Mouse (Mus musculus) cerebellum, postnatal 36 days (tissue): Measurements from ENCODE around the gene Ncoa3.

Source experiments
- DNase-seq, 2 experiments: peaks; one replicate each; pipeline ENCODE4 v3.0.0; 2021 to 2022; ENCODE audit warnings: mixed read lengths in 2 of 2

Gene Ncoa3

DNA sequence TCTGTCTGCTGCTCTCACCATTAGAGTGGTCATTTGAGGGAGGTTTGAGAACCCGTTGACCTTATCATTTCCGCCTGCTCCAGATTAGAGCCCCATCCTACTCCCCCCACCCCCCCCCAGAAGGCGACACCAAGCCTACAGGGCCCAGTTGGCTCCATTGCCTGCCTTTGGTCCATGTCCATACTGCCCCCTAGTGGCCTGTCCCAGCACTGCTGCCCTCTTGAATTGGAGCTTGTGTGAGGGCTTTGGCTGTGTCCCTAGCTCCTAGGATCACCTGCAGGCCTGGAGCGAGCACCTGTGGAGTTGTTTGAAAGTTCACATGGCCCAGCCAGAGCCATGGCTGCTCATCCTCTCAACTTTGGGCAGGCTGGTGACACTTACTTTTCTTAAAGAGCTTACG lies 89.8 kb downstream of the Ncoa3 start:
- peak; percentile 70 for DNase-seq

DNA sequence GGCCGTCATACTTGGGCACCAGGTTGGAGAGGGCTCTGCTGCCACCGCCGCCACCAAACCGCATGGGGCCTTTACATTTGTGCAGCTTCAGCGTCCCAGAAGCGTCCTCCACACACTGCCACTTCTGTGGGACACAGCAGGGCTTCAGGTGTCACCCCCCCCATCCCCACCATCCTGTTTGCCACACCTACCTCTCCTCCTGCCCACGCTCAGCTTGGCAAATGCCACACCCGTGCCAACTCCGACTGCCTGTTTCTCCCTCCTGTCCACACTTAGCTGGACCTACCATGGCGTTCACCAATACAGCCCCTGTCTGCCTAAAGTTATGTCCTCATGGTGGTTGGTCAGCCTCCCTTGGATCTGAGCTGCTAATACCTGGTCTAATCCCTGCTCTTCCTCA lies 90.2 kb downstream of the Ncoa3 start:
- no peak for DNase-seq

DNA sequence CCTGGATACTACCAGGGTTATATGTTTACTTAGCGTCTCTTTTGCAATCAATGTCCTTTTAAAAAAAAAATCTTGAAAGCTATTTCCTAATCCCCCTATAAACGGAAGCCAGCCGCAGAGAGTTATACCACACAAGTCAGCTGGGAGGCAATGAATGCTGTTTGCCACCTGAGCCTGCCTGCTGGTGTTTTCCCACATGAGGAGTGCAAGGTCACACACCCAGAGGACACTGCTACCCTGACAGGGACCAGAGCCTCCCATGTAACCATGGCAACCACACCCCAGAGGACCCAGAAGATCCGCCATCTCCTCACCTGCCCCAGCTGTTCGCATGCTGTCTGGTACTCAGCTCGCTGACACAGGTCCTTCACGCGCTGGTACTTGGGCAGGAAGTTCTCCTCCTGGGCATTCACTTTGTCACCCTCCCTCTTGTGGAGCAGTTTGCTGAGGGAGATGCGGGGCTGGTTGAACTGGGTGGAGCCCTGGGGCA lies 91.2 kb downstream of the Ncoa3 start:
- DNase-seq, result no peak

DNA sequence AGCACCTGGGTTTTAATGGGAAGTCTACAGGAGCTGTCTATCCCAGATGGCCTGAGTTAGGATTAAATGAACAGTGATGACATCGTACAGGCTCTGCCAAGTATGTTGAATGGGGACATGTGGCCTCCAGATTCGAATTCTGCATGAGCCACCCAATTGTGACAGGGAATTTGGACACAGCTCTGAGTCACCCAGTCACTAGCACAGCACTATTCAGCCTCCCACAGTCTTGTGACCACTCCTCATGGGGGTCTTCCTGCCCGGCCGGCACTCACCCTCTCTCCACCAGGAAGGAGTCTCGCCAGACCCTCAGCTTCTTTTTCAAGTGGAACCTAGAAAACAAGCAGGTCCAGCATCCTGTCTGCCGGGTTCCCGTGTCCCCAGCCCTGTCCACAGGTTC lies 91.7 kb downstream of the Ncoa3 start:
- no peak for DNase-seq

DNA sequence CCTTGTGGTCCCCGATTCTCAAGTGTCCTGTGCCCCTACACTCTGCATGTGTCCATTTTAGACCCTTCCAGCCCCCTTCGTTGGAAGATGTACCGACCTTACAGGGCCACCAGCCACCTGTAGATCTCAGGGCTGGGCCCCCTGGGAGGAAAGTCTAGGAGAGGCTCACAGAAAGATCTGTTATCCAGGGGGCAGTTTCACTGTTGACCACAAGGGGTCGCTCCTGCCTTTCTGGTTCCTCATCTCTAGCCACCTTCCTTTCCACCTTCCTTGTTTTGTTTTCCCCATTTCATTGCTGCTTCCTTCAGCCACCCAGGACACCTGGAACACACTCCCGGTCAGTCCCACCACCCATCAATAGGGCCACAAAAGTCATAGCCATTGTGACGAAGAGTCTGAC lies 92.5 kb downstream of the Ncoa3 start:
- peak; percentile 54 to 61 for DNase-seq

DNA sequence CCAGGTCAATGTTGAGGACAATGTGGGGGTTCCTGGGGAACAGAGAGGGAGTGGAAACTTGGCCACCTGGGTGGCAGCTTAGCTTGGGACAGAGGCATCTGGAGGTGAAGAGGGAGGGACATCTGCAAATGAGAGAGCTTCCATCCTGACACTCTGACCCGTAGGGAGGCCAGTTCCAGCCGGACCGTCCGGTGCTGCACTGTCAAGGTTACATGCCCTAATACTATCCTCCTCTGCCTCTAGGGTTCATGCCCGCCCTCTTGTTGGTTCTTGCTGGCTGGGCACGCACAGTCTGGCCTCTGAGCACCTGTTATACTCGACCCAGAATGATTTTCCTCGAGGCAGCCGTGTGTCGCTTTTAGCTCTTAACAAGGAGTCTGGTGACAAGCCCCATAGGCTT lies 93.3 kb downstream of the Ncoa3 start:
- DNase-seq, result no peak

DNA sequence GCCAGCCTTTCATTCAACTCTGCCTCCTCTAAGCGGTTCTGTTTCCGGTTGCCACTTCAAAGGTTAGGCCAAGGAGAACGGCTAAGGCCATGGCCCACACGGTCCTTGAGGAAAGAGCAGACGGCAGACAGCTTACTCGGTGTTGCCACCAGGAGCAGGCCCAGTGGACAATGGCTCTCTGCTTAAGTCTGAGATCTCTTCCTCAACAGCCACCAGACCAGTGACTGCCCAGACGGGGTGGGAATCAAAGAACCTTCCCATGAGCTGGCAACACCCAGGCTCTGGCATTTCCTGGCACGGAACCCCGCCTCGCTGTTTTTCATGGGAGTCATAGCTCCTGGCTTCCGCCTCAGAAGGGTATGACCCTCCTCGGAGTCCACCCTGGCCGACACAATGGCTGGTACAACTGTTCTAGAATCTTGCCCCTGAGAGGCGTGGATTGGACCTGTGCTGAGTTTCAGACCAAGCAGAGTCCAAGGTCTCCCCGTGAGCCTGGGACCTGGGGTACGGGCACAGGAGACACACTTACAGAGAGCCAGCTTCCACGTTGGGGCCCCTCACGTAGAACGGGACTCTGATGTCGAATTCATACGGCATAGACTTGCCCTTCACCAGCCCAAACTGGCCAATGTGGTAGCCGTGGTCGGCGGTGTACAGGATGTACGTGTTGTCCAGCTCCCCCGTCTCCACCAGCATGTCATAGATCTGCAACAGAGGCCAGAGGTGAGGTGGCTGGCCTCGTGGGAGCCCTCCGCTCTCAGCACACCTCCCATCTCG lies 94.2 kb downstream of the Ncoa3 start:
- DNase-seq, result no peak

DNA sequence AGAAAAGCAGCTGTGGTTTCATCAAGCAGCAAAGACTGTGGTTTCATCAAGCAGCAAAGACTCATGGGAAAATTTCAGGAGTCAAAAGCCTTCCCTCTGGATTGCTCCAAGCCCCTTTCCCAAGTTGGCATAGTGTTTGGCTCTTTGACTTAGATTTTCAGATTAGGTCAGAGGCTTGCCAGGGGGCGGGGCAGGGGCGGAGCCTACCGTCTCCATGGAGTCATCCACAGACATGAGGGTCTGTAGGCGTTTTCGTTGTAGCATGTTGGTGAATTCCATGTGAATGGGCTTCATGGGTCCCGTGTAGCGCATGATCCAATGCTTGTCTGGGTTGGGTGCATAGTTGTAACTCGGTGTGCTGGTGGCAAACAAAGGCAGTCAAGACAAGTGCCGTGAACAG lies 96.6 kb downstream of the Ncoa3 start:
- no peak for DNase-seq

DNA sequence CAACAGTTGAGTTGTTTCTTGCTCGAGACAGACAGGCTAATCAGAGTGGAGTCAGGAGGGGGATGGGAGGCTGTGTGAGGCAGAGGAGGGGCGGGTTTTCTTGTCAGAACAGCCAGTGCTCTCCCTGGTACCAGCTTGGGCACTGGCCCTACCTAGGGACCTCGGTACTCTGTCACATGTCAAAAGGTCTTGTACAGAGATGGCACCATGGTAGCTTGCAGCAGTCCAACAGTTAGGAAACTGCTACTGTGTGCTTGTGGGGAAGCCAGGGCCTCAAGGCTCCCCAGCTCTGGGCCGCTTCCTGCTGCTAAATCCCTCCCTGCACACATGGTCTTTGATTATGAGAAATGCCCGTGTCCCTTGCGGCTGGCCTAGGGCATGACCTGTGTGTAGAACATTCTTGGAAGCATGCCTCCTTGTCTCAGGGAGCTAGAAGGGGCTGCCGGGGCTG lies 97.7 kb downstream of the Ncoa3 start:
- DNase-seq, result no peak

DNA sequence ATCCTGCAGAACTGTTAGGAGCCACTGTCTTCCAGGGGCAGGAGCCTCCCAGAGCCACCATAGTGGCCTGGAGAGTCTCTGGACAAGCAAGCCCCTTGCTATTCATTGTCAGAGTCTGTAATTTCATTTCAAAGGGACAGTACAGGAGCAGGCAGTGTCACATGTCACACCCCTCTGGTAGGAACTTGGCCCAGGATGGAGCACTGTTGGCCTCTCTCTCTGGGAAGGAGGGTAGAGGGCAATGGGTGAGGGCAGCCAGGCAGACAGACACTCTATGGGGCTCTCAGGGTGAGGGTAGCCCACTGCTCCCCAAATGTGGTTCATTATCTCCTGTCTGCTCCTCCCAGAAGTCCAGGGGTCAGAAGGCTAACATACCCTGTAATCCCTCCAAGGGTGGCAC lies 99.2 kb downstream of the Ncoa3 start:
- DNase-seq, result no peak

DNA sequence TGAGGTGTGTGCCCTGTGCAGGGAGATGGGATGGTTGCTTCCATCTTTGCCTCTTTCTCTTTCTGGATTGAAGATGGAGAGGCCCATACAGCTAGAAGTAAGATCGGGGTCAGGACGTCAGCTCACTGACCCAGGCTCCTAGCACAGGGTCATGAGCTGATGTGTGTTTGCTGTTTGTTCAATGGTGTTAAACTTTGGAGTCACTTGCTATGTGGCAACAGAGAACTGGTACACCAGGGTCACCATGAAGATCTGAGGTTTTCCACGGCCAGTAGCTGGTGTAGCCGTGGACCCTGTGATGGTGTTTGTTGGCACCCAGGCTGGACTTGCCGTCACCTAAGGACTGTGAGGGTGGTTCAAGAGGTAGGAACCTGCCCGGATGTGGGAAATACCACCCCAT lies 100.0 kb downstream of the Ncoa3 start:
- no peak for DNase-seq

DNA sequence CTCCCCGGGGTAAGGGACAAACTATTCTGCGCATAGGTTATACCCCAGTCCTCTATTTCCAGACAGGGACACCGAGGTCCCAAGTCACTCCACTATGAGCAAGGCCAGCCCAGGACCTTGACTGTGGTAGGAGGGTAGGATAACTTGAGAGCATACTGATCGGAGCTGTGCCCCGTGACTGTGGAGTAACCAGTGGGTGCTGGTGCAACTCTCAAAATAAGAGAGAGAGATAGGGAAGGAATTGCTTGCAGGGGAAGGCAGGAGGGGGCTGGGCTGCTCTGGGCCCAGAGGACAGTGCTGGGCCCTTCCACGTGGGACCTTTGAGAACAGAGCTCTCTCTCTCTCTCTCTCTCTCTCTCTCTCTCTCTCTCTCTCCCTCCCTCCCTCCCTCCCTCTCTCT lies 103.9 kb downstream of the Ncoa3 start:
- no peak for DNase-seq

DNA sequence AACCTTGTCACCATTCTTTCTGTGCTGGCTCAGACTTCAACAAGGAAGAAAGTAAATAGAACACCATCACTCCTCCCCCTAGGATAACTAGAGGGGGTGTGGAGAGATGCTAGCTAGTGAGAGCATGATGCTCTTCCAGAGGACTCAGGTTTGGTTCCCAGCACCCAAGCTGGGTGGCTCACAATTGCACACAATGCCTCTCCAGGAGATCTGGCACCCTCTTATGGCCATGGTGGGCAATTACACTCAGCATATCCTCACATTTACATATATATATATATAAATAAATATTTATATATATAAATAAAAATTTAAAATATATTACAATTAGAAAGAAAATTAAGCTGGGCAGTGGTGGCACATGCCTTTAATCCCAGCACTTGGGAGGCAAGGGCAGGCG lies 104.4 kb downstream of the Ncoa3 start:
- no peak for DNase-seq

DNA sequence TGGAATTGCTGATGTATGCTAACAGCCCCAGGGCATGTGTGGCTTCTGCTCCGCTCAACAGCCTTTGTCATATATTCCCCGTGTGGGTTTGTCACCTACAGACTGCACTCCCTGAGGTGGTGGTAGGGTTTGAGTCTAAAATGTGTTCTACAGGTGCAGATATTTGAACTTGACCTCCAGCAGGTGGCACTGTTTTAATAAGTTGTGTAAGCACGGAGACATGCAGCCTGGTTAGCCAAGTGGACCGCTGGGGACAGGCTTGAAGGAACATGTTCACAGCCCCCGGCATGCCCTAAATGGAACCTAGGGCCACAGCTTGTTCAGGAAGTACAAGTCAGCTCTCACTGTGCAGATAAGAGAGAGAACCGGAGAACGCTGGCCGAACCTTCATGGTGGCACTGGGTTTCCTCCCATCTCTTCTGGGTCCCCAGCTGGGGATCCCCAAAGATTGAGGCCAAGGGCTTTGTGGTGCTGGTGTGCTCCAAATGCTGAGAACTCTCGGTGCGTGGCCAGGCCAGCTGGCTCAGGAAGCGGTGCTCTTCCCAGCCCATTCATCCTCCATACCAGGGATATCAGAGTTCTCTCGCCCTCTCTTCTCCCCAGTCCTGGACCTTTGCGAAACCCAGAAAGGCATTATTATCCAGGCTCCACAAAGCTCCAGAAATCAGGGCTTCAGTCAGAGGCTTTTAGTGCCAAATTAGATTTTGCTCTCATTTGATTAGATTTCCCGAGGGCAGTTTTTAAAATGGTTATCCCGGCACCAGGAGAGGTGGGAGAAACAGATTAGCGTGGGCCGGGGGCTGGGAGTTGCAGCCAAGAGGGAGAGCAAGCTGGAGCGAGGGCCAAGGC lies 105.2 kb downstream of the Ncoa3 start:
- no peak for DNase-seq

DNA sequence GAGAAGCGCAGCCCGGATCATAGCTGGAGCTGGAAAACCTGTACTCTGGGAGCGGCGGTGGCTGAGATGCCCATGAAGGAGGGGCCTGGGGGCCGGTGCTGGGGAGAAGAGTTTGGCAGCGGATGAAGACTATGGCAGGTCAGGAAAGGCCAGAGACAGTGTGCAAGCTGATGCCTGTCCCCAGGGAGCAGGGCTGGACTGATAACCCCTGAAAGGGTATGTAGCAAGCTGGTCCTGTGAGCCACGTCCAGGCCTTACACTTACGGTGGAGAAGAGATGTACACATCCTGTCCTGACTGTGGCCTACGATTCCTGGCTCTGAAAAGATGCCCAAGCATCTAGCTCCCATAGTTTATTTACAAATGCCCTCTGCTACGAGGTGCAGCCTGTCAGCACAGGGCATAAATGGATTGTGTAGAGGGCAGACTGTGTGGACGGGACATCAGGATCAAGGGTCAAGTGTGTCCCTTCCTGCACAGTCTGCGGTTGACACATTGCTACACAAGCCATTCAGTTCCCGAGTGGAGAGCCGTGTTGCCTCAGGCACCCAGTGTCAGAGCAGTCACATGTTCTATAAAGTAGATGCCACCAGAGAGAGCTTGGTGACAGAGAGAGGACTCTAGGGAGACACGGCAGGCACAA lies 106.0 kb downstream of the Ncoa3 start:
- no peak for DNase-seq

DNA sequence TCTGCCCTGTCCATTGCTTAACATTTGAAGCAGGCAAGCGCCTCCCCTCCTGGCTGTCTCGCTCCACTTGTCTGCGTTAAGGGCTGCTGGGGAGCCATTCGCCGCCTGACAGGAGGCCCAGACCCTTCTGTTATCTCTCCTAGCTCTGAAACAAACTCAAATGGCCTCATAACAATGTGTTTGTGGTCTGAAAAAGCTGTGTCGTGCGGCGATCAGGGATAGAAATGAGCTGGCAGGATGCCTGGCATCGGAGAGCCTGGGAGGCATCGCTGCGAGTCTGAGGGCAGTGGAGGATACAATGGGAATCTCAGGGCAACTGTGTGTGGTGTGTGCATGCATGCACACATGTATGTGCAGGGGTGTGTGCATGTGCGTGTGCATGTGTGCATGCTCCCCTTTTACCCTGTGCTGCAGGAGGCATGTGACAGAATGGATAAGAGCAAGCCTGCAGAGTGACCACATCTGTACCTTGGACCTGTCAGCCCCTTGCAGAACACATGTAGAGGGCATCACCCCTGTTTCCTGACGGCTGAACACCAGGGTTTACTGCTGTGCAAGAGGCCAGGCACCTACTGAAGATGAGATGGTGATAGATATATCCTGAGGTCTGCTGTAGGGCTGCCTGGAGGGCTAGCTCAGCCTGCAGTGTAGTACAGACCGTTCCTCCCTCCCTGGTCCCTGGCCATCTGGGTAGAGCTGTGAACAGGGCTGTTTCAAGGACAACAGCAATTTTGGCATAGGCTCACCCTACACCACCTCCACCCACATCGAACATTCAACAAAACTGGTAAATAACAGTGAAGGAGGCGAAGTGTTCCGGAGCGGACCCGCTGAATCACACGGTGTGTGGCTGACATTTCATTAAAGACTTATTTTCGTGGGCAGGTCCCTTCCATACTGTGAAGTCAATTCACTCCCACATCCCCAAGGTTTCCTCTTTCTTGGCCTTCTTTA lies 108.2 kb downstream of the Ncoa3 start:
- no peak for DNase-seq

DNA sequence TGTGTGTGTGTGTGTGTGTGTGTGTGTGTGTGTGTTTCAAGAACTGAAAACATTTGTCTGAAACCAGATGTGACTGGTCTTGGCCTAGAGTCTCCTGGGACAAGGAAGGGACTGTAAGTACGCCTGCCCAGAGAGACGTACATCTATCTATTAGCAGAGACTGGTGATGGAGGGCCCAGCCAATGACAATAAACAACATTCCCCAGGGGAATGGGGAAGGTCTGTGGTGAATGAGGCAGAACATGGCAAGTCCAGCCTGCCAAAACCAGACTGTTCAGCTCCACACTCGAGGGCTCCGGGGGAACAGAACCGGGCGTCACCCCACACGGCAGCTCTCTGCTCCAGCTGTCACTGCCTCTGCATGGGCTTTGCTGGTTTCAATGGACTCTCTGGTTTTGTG lies 110.5 kb downstream of the Ncoa3 start:
- DNase-seq, result no peak

DNA sequence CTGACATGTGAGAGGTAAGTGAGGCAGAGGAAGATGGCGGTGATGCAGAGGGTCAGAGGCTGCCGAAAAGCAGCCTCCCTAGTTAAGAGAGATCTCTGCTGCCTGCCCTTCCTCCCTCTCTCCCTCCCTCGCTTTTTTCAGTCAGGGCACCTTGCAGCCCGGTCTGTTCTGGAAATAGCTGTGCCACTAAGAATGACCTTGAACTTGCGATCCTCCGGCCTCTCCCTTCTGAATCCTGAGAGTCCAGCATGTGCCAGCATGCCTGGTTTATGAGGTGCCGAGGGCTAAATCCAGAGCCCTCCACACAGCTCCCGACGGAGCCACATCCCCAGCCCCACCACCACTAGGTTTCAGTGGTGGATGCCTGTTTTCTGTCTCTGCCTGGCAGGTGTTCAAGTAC lies 113.5 kb downstream of the Ncoa3 start:
- DNase-seq, result no peak

DNA sequence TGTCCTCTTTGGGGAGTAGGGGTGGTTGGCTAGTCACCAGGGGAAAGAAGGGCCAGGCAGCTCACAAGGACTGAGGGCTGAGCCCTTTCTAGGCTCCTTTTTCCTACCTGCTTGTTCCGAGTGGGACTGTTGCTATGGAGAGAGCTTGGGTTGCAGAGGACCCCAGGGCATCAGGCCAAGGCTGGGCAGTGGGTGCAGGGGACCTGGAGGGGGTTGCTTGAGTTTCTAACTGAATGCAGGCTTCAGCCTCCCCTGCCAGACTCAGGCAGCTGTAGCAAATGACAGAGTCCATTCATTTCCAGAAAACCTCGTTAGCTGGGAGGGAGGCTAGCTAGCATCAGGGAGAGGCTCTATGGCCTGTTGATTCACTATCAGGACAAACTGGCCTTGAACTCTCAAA lies 114.2 kb downstream of the Ncoa3 start:
- no peak for DNase-seq

DNA sequence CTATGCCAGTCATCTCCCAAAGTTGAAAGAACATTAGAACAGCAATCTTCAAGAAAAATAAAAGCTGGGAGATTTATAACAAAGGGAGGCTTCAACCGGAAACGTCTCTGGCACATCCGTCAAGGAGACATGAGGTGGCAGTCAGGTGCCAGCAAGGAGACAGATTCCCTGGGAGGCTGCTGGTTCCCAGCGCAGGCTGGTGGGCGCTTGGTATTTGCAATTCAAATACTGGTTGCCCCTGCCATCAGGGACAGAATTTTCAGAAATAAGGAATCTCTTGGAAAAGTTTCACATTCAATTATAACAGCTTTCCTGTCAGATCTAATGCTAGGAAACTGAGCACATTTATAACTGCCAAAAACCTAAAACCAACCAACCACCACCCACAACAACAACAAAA lies 115.5 kb downstream of the Ncoa3 start:
- no peak for DNase-seq

DNA sequence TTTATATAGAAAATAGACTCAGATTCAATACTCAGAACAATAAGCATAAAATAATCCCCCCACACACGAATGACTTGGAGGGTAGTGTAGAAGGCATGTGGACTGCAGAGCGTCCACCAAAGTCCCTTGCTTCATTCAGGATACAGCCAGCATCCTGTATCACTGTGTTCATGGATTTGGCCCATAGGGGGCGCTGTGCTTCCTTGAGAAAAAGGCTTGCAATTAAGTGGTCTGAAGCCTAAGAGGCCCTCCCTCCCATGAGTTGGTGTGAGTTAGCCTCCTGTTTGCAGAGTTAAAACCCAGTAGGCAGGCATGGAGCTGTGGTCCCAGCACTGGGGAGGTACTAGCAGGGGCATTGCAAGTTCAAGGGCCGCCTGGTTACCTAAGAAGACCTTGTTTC lies 115.9 kb downstream of the Ncoa3 start:
- DNase-seq, result peak; percentile 57 to 61

DNA sequence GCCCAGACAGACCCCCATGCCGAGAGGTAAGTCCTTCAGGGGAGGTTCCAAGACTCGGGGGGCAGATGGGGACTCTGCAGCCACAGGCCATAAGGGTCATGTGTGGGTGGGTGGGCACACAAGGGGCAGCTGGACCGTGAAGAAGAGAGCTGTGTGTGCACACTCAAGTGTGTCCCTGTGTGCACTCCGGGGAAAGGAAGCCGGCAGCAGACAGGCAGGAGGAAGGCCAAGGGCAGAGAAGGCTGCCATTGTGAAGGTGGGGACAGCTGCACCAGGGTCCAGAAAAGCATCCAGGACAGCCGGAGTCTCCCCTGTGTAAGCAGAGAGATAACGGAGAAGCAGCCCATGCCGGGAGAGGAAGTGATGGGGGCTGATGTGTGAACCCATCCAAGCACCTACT lies 118.3 kb downstream of the Ncoa3 start:
- DNase-seq, result no peak
